Mouse (Mus musculus) midbrain, embryonic 13.5 days (tissue): Measurements from ENCODE around the gene Rgl1. TPM values are rescaled to one million over a fixed set of nuclear protein-coding genes. Genes with fewer than 3 reads are reported as not detected.

Source experiments
- ATAC-seq: fragments of 200-750 bp; cut with Nextera tagmentation; 2 replicates; pipeline ENCODE4 v1.8.0; 2017; ENCODE audit warnings: mild to moderate bottlenecking, moderate TSS enrichment, moderate library complexity
- H3K27ac ChIP-seq: fragments of 300-500 bp; sonication (generic); 2 replicates; pipeline ENCODE4 v1.5.1; 2015; ENCODE audit warnings: inconsistent platforms, mild to moderate bottlenecking, moderate library complexity
- H3K27me3 ChIP-seq: fragments of 300-500 bp; sonication (generic); 2 replicates; pipeline ENCODE4 v1.6.1; 2015; ENCODE audit warnings: mild to moderate bottlenecking, inconsistent platforms
- H3K36me3 ChIP-seq: fragments of 300-500 bp; sonication (generic); 2 replicates; pipeline ENCODE4 v1.6.1; 2015; ENCODE audit warnings: mild to moderate bottlenecking, inconsistent platforms
- H3K4me1 ChIP-seq: fragments of 300-500 bp; sonication (generic); replicated peaks from 2 replicates; pipeline ENCODE4 v1.6.1; 2015; ENCODE audit warnings: inconsistent platforms
- H3K4me2 ChIP-seq: fragments of 300-500 bp; sonication (generic); replicated peaks from 2 replicates; pipeline ENCODE4 v1.6.1; 2015; ENCODE audit warnings: moderate library complexity, mild to moderate bottlenecking, inconsistent platforms
- H3K4me3 ChIP-seq: fragments of 300-500 bp; sonication (generic); replicated peaks from 2 replicates; pipeline ENCODE4 v1.5.1; 2015; ENCODE audit warnings: mild to moderate bottlenecking, inconsistent platforms
- H3K9ac ChIP-seq: fragments of 300-500 bp; sonication (generic); replicated peaks from 2 replicates; pipeline ENCODE4 v1.6.1; 2015; ENCODE audit warnings: mild to moderate bottlenecking, inconsistent platforms
- H3K9me3 ChIP-seq: fragments of 300-500 bp; sonication (generic); 2 replicates; pipeline ENCODE4 v1.6.1; 2016; ENCODE audit warnings: mild to moderate bottlenecking, inconsistent platforms
- WGBS: fragments of 180-500 bp; shearing (Covaris S2); methylation state at CpG from one replicate; pipeline ENCODE4 v1.1.7; 2015; 5-methylcytosine and 5-hydroxymethylcytosine counted together
- polyA plus RNA-seq: library from polyadenylated mRNA; unstranded; fragments of >200 nt; fragmentation: Nextera tagmentation; extraction: Ambion mirVana; gene quantifications from 2 replicates; pipeline ENCODE4 v1.2.1, GENCODE M21; 2015

Gene Rgl1
- polyA plus RNA-seq, 1 experiment from 2014 or later, result 17.0 TPM

- no peaks in the 10 kb centered on the region for H3K9me3 ChIP-seq
- no peaks in the 10 kb centered on the region for H3K36me3 ChIP-seq
- no peak overlapping the region for H3K27ac ChIP-seq
- H3K4me1 ChIP-seq, result no peaks in the 10 kb centered on the region
- H3K9ac ChIP-seq, result no peak overlapping the region
- H3K4me2 ChIP-seq, result no peak overlapping the region
- 85% methylated on average over 1 of the region's 1 CpGs for WGBS
- no peak for ATAC-seq
- H3K4me3 ChIP-seq, result no peak overlapping the region
- H3K27me3 ChIP-seq, result no peaks in the 10 kb centered on the region
Measured at GRCm38 (mm10) chr1:152490842-152491241, 275.3 kb downstream of the Rgl1 start.

- Histone ChIP-seq H3K4me2 (no peak overlapping the region), H3K4me1 (no peaks in the 10 kb centered on the region), H3K27ac (no peak overlapping the region), H3K27me3 (no peaks in the 10 kb centered on the region), H3K36me3 (no peaks in the 10 kb centered on the region), H3K9me3 (no peaks in the 10 kb centered on the region), H3K4me3 (no peak overlapping the region), H3K9ac (no peak overlapping the region)
- 90% methylated on average over 4 of the region's 4 CpGs for WGBS
- no peak for ATAC-seq
Measured at GRCm38 (mm10) chr1:152476126-152476525, 290.0 kb downstream of the Rgl1 start.

- 33% methylated on average over 9 of the region's 9 CpGs for WGBS
- ATAC-seq, result peak; percentile 80
- no peak overlapping the region for H3K4me3 ChIP-seq
- H3K4me2 ChIP-seq, result peak overlapping the region; percentile 25; the same call in 1 of the 2 replicates
- no peaks in the 10 kb centered on the region for H3K27me3 ChIP-seq
- H3K36me3 ChIP-seq, result no peaks in the 10 kb centered on the region
- no peak overlapping the region for H3K9ac ChIP-seq
- no peaks in the 10 kb centered on the region for H3K9me3 ChIP-seq
- peak overlapping the region; percentile 35; the same call in 1 of the 2 replicates for H3K27ac ChIP-seq
- H3K4me1 ChIP-seq, result peaks cover 11% of the 10 kb centered on the region
Measured at GRCm38 (mm10) chr1:152468443-152468842, 297.7 kb downstream of the Rgl1 start.

Other genes with a start within 250 kb of the Rgl1 start
- gene Apobec4, start 15.8 kb downstream of the Rgl1 start, polyA plus RNA-seq, result not detected in 2 replicates
- 339 and 353 TPM in 2 replicates for gene Arpc5, start 191 bp upstream of the Rgl1 start, polyA plus RNA-seq
- gene Ncf2, start 33.8 kb upstream of the Rgl1 start, polyA plus RNA-seq, result 2.3 and 3.0 TPM in 2 replicates
- gene Smg7, start 136.3 kb upstream of the Rgl1 start, polyA plus RNA-seq, result 36.5 and 36.9 TPM in 2 replicates
- gene Nmnat2, start 188.6 kb upstream of the Rgl1 start, polyA plus RNA-seq, result 62.3 and 66.8 TPM in 2 replicates